Mouse (Mus musculus) G1E (cell line): Measurements from ENCODE around the gene Ephb3.

ENCODE experiments used
- CTCF ChIP-seq: IDR thresholded peaks from 2 replicates; pipeline ENCODE4 v1.5.1; 2012; ENCODE audit warnings: low read depth, low read length, inconsistent platforms, mixed read lengths
- GATA1 ChIP-seq: IDR thresholded peaks from 2 replicates; pipeline ENCODE4 v1.6.1; 2012; ENCODE audit warnings: borderline replicate concordance, low read length, inconsistent platforms, mixed read lengths
- GATA2 ChIP-seq: IDR thresholded peaks from 2 replicates; pipeline ENCODE4 v1.6.1; 2012; ENCODE audit warnings: low read depth, low read length, inconsistent platforms, borderline replicate concordance
- POLR2AphosphoS5 ChIP-seq: IDR thresholded peaks from 2 replicates; pipeline ENCODE4 v1.6.1; 2012; ENCODE audit warnings: low read depth, low read length, inconsistent platforms; ENCODE audit not compliant: insufficient replicate concordance
- TAL1 ChIP-seq: conservative IDR thresholded peaks from 2 replicates; pipeline ENCODE4 v1.6.1; 2012; ENCODE audit warnings: low read depth, low read length, inconsistent platforms, mixed read lengths

DNA sequence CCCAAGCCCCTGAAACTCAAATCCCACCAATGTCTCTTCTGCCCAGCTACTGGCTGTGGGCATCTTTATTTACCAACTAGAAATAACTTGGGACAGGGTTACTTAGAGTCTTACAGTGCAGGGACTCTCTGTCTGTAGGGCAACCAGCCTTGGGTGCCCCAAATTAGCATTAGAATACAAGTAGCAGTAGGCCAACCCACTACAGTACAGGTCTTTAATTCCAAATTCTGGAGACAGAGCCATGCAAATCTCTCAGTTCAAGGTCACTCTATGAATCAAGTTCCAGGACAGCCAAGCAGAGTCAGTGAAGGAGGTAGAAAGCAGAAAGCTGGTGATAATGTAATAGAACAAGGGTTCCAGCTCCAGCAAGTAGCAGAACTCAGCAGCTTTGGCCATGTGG lies 19.9 kb upstream of the Ephb3 start:
- no peak for TF ChIP-seq CTCF
- no peak for TF ChIP-seq TAL1
- TF ChIP-seq POLR2AphosphoS5 = no peak
- TF ChIP-seq GATA1 = no peak
- TF ChIP-seq GATA2 = no peak
